Mouse (Mus musculus): ENCODE data around the gene Mapre1. TPM values are rescaled to one million over a fixed set of nuclear protein-coding genes. Genes with fewer than 3 reads are reported as not detected.
"Not testable (repeated sequence)": the region's sequence is repeated elsewhere in the genome, so short reads cannot be mapped to it uniquely, and the experiment has no call there.

Mapre1 gene
- 75.0 and 109 TPM in 2 replicates for total RNA-seq (2015; ENCODE audit: low replicate concordance)
- total RNA-seq (2017; ENCODE audit: low replicate concordance) = 87.6 and 151 TPM in 2 replicates

DNA sequence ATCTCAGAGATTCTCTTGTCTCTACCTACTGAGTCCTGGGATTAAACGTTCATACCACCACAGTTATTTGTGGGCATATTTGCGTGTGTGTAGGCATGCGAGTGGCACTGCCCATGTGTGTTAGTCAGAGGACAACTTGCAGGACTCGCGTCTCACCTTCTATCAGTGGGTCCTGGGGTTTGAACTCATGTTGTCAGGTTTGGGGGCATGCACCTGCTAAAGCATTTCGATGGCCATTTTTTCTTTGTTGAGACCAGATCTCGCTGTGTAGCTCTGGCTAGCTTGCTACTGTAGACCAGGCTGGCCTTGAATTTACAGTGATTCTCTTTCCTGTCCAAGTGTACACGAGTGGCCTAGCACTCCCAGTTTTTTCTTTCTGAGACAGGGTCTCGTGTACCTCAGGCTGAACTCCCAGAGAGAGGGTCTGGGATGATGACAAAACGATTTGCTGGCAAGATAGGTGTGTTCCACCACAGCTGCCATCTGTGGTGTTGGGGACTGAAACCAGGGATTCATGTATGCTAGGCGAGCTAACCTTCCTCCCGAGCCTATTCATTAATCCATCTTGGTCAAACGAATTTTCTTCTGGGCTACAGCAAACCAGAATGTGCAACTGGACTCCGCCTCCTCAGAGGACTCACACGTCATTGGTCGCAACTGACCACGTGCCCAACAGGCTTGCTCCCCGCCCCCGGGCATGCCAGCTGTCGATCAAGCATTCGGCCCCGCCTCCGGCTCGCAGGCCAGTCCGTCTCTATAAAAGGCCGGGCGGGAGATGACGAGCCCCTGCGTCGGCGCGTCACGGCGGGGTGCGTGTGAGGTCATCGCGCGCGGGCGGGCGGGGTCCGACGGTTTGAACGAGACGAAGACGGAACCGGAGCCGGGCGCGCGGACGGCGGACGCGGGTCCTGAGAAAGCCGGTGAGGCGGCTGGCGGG, at the start of gene Mapre1:
Gene Mapre1, plus strand, starts transcription at position 775 of the 937 bp plus-strand sequence.
- ATAC-seq (replicated peaks; ENCODE audit: low FRiP score, poor library complexity, severe bottlenecking) = peak; percentile 98

DNA sequence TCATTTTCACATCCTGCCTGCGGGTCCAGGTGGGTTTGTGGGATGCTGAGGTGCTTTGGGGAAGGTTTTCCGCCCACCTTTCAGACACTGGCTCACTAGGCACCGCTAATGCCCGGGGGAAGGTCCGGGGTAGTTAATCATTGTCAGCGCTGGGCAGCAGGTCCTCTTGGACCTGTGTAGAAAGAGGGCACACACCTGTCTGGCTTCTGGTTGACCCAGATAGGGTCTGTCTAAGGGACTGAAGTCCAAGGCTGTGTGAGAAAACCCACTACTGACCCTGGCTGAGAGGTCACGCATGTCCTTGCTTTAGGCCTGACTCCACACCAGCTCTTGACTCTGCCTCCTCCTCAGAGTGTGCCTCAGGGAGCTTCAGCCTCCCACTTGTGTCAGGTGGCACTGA, 47.7 kb upstream of the Mapre1 start:
- not testable (repeated sequence) for ATAC-seq (replicated peaks; ENCODE audit: low FRiP score, poor library complexity, severe bottlenecking)

DNA sequence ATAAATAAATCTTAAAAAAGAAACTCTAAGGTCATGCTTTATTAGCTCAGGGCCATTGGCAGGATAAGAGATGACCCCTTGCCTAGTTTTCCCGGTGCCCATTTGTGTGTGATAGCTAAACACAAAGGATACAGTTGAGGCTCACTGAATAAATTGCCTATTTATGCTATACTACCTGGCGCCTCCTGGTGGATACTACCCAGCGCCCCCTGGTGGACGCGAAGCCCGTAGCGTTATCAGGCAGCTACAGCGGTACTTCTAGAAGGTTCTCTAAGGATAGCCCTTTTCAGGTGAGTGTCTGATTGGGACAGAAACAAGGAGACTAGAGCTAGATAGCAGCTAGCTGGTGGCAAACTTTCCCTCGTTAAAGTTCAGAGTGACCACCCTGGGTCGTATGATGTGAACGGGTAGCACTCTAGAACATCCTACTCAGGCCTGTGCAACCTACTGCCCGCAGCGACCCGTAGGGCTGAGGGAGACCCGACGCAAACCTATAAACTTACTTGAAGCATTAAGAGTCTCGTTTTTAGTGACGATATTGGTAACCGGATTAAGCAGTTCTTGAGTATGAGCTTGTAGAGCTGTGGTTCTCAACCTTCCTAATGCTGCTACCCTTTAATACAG, 46.5 kb upstream of the Mapre1 start:
- peak; percentile 83 for ATAC-seq (replicated peaks; ENCODE audit: low FRiP score, poor library complexity, severe bottlenecking)

DNA sequence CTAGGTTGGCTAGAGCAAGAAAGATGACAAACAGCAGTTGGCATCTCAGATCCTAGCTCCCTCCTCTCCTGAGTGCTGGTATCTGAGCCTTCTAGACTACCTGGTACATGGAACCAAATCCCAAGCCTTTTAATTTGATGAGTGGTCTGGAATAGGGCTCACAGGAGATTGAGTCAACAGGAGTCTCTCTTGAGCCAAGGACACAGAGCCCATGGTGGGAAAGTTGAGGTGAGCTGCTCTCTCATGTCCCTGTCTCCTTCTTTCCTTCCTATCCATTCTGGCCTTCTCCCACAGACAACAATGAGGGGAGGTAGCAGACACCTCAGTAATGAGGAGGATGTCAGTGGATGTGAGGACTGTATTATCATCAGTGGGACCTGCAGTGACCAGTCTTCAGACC, 44.7 kb upstream of the Mapre1 start, which contains the start of gene Dnmt3c:
Gene Dnmt3c, plus strand, starts transcription at position 301 of the 400 bp plus-strand sequence.
- no peak for ATAC-seq (replicated peaks; ENCODE audit: low FRiP score, poor library complexity, severe bottlenecking)

DNA sequence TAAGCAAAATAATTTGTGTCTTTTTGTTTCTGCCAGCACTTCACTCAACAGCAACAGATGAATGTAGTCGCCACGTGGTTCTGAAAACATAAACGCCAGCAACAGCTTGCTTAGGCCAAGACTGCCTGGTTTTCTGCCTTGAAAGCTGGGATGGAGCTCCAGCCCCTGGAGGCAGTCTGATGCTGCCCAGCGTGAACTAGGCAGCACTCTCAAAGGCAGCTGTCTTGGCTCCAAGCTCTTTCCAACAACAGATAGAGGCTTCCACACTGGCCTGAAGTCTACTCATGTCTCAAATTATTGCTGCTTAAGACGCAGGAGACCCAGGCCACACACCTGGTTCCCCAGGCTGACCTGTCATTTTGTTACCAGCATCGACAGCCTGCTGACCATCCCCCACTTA, 37.7 kb upstream of the Mapre1 start:
- no peak for ATAC-seq (replicated peaks; ENCODE audit: low FRiP score, poor library complexity, severe bottlenecking)

DNA sequence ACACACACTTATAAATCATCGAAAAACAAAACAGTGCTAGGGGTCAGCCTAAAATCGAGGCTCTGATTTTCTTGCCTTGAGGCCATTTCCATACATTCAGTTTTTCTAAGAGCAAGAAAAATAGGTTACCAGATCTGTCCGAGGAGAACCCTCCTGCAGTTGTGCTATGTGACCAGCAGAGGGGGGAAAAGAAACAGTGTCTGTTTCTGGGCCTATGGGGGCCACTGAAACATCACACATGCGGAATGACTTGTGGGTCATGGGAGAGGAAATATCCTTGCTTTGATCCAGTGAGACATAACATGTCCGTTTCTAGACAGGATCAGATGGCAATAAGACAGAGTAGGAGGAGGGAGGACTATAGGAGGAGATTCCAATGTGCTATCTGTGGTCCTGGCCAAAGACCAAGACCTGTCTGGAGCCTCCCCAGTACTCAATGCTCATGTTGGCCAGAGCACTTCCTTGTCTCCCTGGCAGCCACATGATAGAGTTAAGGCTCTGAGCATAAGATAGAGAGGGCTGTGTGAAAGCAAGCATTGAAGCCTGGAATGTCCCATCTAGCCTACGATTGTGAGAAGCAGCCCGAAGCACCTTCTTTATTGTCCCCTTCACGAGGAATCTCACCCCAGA, 30.3 kb upstream of the Mapre1 start:
- ATAC-seq (replicated peaks; ENCODE audit: low FRiP score, poor library complexity, severe bottlenecking) = peak; percentile 63; the same call in 1 of the 2 replicates

DNA sequence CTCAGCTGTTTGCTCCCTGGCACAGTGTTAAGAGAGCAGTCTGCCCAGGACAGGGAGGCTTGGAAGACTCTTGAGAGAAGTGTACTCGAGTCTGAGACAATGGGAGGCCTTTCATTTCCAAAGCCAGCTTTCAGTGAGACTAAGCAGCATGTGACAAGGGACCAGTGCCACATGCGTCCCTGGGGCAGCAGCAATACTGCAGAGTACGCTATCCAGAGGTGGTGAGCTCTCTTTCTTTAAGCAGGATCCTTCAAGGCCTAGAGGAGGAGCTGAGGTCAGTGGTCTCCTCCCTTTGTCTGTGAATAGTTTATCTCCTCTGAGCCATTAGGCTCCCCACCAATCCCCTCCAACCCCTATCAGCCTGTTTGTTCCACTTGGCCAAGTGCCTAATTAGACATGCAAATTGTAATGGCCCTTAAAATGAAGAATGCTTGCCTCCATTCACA, 28.4 kb upstream of the Mapre1 start:
- no peak for ATAC-seq (replicated peaks; ENCODE audit: low FRiP score, poor library complexity, severe bottlenecking)

DNA sequence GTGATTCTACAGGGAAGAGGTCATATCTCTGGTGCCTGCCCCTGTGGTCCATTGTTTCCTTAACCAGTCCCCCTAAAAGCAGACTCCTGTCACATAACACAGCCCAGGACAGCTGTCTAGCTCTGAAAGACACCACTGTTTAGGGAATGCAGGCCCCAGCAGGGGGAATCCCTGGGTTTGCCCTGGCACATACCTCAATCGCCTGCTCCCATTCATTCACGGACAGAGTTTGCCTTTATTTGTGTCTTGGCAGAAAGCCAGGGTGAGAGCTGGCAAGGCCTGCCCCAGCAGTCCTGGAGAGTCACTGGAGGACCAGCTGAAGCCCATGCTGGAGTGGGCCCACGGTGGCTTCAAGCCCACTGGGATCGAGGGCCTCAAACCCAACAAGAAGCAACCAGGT, 27.8 kb upstream of the Mapre1 start:
- no peak for ATAC-seq (replicated peaks; ENCODE audit: low FRiP score, poor library complexity, severe bottlenecking)

DNA sequence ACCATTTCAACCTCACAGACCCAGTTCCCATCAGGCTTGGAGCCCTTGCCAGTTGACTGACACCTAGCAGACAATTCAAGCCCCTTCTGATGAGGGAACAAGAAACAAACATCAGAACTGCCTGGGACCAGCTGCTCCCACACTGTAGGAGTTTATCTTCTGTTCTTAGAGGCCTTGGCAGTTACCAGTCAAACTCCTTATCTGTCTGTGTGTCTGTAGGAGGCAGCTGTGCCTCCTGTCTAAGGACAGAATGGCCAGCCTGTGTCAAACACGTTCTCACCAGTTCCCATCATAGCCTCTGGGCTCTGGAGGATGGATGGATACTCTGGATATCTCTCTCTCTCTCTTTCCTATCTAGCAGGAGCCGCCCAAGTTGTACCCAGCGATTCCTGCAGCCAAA, 23.2 kb upstream of the Mapre1 start:
- peak; percentile 47; the same call in 1 of the 2 replicates for ATAC-seq (replicated peaks; ENCODE audit: low FRiP score, poor library complexity, severe bottlenecking)

DNA sequence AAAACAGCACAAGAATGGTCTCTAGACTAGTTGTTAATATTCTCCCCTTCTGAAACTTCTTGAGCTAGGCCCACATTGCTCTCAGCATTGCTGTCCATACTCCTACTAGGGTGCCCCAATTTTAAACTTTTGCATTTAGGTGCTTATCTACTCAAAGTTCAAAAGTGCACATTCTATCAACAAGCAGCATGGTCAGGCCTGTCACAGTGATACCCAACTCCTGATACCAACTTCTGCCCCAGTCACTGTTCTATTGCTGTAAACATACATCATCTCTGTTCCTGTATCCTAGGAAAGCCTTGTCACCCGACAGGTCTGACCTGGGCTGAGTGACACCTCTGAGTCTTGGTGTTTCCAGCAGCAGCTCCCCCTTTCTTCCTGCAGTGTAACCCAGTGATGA, 18.0 kb upstream of the Mapre1 start:
- no peak for ATAC-seq (replicated peaks; ENCODE audit: low FRiP score, poor library complexity, severe bottlenecking)

DNA sequence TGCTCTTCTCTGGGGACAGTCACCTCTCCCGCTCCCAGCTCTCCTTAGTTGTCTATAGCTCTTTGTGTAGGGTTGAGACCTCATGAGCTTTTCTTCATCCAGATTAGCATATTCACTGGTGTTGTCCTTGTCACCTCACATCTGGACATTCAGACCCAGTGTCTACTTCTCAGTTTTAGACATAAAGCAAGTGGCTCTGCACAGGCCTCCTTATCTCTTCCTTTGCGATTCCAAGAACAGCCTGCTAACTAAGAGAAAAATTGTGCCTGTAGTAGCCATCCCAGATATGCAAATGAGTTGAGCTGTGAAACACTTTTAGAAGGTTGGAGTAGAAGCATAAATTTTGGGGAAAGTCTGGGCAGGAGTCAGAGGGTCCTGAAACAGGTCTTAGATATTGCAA, 16.6 kb upstream of the Mapre1 start:
- ATAC-seq (replicated peaks; ENCODE audit: low FRiP score, poor library complexity, severe bottlenecking) = no peak

DNA sequence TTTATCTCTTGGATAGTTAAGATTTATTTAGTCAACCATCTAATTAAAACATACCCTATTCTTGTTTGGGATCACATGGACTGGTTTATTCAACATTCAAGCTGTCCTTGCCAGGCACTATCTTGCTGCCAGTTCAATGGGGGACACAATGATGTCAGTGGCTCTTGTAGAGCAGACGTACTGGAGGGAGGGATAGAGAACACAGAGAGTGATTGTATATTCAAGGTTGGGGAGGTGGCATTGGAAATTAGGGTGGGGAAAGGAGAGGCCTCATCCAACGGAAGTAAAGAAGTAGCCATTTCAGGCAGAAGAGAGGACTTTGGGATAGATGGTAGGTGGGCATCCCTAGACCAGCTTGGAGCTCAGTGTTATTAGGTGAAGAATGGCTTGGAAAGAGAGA, 16.2 kb upstream of the Mapre1 start:
- no peak for ATAC-seq (replicated peaks; ENCODE audit: low FRiP score, poor library complexity, severe bottlenecking)

DNA sequence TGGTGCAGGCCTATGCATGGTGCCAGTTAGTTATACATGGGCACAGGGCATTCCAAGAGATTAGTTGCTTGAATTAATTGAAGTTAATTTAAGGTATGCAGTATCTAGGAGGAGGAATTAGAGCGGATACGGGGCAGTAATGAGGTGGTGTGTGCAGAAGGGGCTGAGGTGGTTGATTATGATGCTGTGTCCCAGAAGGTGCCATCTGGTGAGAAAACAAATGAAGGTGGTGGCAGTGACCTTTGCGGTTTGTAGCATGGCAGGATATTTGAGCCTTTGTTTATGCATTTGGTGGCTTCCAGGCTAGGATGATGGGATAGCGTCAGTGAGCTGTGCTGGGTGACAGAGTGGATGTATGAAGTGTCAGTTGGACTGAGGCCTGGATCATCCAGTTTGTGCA, 15.8 kb upstream of the Mapre1 start:
- no peak for ATAC-seq (replicated peaks; ENCODE audit: low FRiP score, poor library complexity, severe bottlenecking)

DNA sequence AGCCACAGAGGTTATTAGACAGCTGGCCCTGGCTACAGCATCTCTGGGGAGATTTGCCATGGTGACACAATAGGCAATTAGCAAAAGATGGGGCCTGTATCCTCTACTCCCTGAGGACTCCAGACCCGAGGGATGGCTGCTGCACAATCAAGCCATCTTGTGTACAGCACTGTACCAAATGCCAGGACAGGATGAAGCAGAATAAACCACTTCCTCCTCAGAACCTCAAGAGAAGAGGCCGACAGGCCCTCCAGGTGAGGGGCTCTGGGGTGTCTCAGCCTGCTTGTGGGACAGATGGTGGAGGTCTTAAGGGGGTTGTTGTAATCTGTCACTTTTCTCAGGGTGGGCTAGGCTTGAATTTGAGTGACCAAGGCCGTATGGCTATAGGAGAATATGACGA, 7.0 kb upstream of the Mapre1 start:
- ATAC-seq (replicated peaks; ENCODE audit: low FRiP score, poor library complexity, severe bottlenecking) = no peak

DNA sequence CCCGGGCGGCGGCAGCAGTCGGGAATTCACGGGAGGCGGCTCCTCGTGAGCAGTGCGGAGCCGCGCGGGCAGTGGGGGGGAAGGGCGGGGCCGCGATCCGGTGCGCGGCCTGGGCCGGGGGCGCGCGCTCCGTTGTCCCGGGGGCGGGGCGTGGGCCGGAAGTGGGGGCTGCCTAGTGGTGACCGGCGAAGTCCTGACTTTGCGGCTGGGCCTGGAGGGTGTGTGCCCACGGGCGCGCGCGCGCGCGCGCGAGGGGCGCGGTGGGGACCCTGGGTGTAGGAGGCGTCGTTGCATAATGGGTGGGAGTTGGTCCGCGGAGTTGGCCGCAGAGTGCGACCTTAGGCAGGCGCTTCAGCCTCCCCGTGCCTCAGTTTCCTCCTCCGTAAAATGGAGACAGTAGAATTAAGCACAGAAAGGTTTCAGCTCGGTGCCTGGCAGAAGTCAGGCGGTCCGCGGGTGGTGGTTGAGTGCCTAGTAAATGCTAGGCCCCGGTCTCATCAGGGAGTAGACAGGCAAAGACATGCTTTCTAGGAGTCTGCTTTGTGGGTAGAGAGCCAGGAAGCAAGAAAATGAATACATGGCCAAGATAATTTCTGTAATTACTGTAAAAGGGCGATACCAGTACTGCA, 477 bp downstream of the Mapre1 start:
- ATAC-seq (replicated peaks; ENCODE audit: low FRiP score, poor library complexity, severe bottlenecking) = peak; percentile 18

DNA sequence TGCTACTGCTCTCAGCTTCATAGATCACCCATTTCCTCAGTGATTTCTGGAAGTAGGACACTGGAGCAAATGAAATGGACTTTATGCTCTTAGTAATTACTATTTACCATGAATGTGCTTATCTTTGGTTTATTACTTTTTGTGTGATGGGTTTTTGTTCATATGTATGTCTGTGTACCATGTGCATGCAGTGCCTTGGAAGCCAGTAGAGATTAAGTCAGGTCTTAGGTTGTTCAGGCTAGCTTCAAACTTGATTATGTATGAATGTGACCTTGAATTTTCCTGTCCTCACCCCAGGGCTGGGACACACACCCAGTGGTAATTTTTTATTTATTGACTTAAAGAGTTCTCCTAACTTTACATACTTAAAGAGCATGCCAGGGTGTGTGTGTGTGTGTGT, 6.9 kb downstream of the Mapre1 start:
- no peak for ATAC-seq (replicated peaks; ENCODE audit: low FRiP score, poor library complexity, severe bottlenecking)

DNA sequence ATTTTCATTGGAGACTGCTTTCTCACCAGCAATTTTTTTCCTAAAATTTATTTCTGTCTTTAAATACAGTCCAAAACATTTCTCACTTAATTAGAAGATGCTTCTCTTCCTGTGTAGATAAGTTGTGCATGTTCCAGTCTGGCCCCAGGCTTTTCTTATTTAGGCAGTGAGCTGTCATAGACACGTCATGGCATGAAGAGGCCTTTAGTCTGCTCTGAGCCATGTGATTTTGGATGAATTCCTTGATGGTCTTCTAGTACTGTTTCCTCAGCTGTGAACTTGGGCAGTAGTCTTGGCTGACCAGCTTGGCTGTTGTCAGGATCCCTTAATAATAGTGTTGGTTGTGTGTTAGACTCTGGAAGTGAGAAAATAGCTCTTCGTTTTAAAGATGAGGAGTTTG, 9.3 kb downstream of the Mapre1 start:
- ATAC-seq (replicated peaks; ENCODE audit: low FRiP score, poor library complexity, severe bottlenecking) = no peak

DNA sequence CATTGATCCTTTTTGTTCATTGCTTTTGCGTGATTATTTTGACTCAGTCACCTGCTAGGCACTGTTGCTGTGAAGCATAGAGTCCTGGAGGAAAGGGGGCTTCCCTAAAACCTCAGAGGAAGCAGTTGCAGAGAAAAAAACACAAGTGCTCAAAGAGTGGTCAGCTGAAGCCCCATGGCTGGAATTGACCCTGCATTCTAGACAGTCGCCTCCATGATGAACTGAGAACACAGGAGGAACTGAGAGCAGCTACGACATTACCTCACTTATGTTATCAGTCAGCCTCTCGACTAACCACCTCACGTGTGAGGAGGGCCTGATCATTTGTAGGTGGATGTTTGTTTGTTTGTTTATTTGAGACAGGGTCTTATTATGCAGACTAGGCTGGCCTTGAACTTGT, 21.0 kb downstream of the Mapre1 start:
- ATAC-seq (replicated peaks; ENCODE audit: low FRiP score, poor library complexity, severe bottlenecking) = no peak

DNA sequence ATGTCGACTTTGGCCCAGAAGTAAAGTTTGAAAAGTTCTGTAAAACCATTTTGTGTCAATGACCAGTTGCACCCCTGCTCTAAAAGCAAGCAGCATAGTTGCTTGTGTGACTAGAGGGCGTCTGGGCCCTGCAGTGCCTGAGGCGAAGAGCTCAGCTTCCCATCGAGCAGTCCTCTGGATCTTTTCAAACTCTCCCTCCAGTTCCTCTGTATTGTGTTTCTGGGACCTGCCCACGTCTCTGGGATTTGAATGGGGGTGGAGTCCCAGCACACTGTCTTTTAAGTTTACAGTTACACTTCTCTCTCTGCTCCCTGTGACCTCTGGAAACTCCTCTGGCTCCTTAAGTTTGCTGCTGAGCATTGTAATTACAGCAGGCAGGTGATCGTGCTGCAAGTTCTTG, 26.4 kb downstream of the Mapre1 start:
- no peak for ATAC-seq (replicated peaks; ENCODE audit: low FRiP score, poor library complexity, severe bottlenecking)

DNA sequence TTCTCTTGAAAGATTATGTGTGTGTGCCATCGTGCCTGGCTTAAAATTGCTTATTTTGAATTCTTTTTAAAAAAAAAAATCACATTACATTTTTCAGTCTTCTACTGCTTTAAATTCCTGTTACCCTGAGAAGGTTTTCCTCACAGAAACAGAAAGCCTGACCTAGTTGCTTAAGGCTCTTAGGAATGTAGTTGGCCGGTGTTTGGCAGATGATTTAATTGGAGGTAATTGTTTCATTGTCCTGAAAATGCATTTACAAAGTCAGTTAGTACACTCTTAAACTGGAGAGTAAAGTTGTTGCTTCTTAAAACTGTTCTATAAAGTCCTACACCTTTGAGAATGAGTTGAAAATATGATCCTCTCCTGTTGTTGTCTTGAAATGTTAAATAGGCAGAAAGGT, 27.8 kb downstream of the Mapre1 start:
- ATAC-seq (replicated peaks; ENCODE audit: low FRiP score, poor library complexity, severe bottlenecking) = no peak

All from erythroid progenitor cell, adult 5-6 weeks (primary cell).